Comparison of ENCODE assay signal across 7 mouse cellular contexts in the genomic region with DNA sequence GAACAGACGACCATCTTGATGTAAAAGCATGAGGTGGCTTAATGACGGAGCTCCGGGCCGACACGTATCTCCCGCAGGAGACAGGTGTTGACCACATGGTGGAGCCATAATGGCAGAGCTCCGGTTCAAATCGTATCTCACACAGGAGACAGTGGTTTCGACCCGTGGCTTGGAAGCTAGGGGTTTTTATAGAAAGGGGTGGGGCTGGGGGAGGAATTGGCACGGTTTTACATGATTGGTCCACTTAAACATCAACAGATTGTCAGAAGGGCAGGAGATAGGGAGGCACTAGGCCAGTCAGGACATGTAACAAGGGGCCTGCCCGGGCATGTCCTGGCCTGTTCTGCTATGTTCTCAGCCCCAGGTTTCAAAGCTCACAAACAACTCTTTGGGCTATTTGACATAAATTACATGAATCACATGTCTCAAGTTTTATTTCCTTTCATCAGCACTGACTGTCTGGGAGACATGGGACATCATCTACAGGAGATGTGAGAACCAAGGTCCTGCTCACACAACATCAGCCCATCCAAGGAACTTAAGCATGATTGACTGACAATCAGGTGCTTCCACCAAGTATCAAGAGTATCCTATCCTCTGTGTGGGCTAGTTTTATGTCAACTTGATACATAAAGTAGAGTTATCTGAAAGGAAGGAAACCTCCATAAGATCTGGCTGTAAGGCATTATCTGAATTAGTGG. TPM values are rescaled to one million over a fixed set of nuclear protein-coding genes. Genes with fewer than 3 reads are reported as not detected.
DNase-seq lines count a peak whose midpoint lies in the region; ATAC-seq and TF ChIP-seq lines count a peak whose summit lies in the region.
"Not testable (repeated sequence)": the region's sequence is repeated elsewhere in the genome, so short reads cannot be mapped to it uniquely, and the experiment has no call there.

No protein-coding gene starts in this region.

- not testable (repeated sequence) for TF ChIP-seq EP300 in heart, postnatal 0 days (IDR thresholded peaks at IDR 0.05; ENCODE audit: low read depth); stomach, postnatal 0 days (optimal IDR thresholded peaks at IDR 0.05)

- WGBS in heart, postnatal 0 days: 62% methylated on average over 12 of the region's 12 CpGs
- 78% methylated on average over 12 of the region's 12 CpGs for WGBS in liver, adult 2 months
- 88% methylated on average over 12 of the region's 12 CpGs for WGBS in stomach, postnatal 0 days

- H3K4me1 ChIP-seq in E14TG2a.4 (replicated peaks; ENCODE audit: low read depth, low read length): peaks cover 86% of the 10 kb centered on the region
- H3K4me1 ChIP-seq in heart, postnatal 0 days (ENCODE audit: control insufficient read depth, insufficient read depth): peaks cover 23% of the 10 kb centered on the region
- H3K4me1 ChIP-seq in liver, adult 2 months (ENCODE audit: control insufficient read depth, insufficient read depth, low read length): peaks cover 11% of the 10 kb centered on the region
- H3K4me1 ChIP-seq in stomach, postnatal 0 days (replicated peaks; ENCODE audit: control insufficient read depth, insufficient read depth): not testable (repeated sequence)

- not testable (repeated sequence) for ATAC-seq in heart, postnatal 0 days (ENCODE audit: insufficient read depth, low read depth); stomach, postnatal 0 days (ENCODE audit: low FRiP score, low TSS enrichment)

- not testable (repeated sequence) for TF ChIP-seq POLR2A in liver, adult 2 months (IDR thresholded peaks at IDR 0.05; ENCODE audit: extremely low read depth, insufficient read depth, low read length)

- intact Hi-C loops in gastrocnemius, adult 2 months (cut with DNase I): not testable (repeated sequence)

- DNase-seq in R1 (ENCODE audit: low read depth, low spot score): peak; percentile 92
- DNase-seq in gastrocnemius, adult 2 months: peak; percentile 20
- not testable (repeated sequence) for DNase-seq in heart, postnatal 0 days (ENCODE audit: low spot score); stomach, postnatal 0 days (ENCODE audit: low spot score)
- DNase-seq in liver, adult 2 months (ENCODE audit: extremely low read depth, low read depth, low spot score): peak; percentile 59
- DNase-seq in urinary bladder, postnatal 36 days (ENCODE audit: low spot score in 2 of 2): peak; percentile 20 to 40

- H3K9ac ChIP-seq in heart, postnatal 0 days (replicated peaks; ENCODE audit: low read depth, low read length); liver, adult 2 months (ENCODE audit: low read depth, low read length); stomach, postnatal 0 days (ENCODE audit: low read length): not testable (repeated sequence)

- not testable (repeated sequence) for H3K27ac ChIP-seq in gastrocnemius, adult 2 months; heart, postnatal 0 days (ENCODE audit: low read depth); stomach, postnatal 0 days (replicated peaks)
- H3K27ac ChIP-seq in liver, adult 2 months (replicated peaks; ENCODE audit: insufficient read depth, low read depth, low read length): 0 out of 2 replicates have a peak overlapping the region, but pooled peaks have one; percentile 12

- peaks cover 53% of the 10 kb centered on the region; the same call in 1 of the 2 replicates for H3K79me2 ChIP-seq in liver, adult 2 months (ENCODE audit: control insufficient read depth, insufficient read depth, low read length)

- H3K36me3 ChIP-seq in E14TG2a.4 (ENCODE audit: insufficient read depth, low read length): peaks cover 34% of the 10 kb centered on the region; the same call in 1 of the 2 replicates
- not testable (repeated sequence) for H3K36me3 ChIP-seq in heart, postnatal 0 days (replicated peaks; ENCODE audit: control insufficient read depth, insufficient read depth, low read length); liver, adult 2 months (ENCODE audit: control insufficient read depth, insufficient read depth, low read length); stomach, postnatal 0 days (ENCODE audit: control insufficient read depth, insufficient read depth, low read length)

- not testable (repeated sequence) for TF ChIP-seq CTCF in E14TG2a.4 (conservative IDR thresholded peaks at IDR 0.05; ENCODE audit: low read length); gastrocnemius, adult 2 months (IDR thresholded peaks at IDR 0.05)
- TF ChIP-seq CTCF in heart, postnatal 0 days (IDR thresholded peaks at IDR 0.05; ENCODE audit: low read depth): peak; percentile 25
- 0 out of 2 replicates have a peak, but pooled peaks have one; percentile 16 for TF ChIP-seq CTCF in liver, adult 2 months (IDR thresholded peaks at IDR 0.05; ENCODE audit: low read depth, low read length)
- TF ChIP-seq CTCF in stomach, postnatal 0 days (IDR thresholded peaks at IDR 0.05; ENCODE audit: low read depth): 0 out of 2 replicates have a peak, but pooled peaks have one; percentile 4

- not testable (repeated sequence) for H3K9me3 ChIP-seq in E14TG2a.4 (ENCODE audit: low read length); heart, postnatal 0 days (replicated peaks; ENCODE audit: control insufficient read depth, low read length); stomach, postnatal 0 days (ENCODE audit: control insufficient read depth, low read length)

- H3K27me3 ChIP-seq in E14TG2a.4 (ENCODE audit: insufficient read depth, low read length); heart, postnatal 0 days (ENCODE audit: control insufficient read depth, insufficient read depth, low read length); liver, adult 2 months (ENCODE audit: control insufficient read depth, insufficient read depth, low read length); stomach, postnatal 0 days (ENCODE audit: control insufficient read depth, insufficient read depth, low read length): not testable (repeated sequence)

- not testable (repeated sequence) for H3K4me2 ChIP-seq in heart, postnatal 0 days (ENCODE audit: low read depth, low read length); stomach, postnatal 0 days (replicated peaks; ENCODE audit: low read depth)

- peak overlapping the region; percentile 64 for H3K4me3 ChIP-seq in E14TG2a.4 (replicated peaks; ENCODE audit: low read length)
- H3K4me3 ChIP-seq in gastrocnemius, adult 2 months; heart, postnatal 0 days (ENCODE audit: low read depth, low read length); liver, adult 2 months (ENCODE audit: insufficient read depth, low read depth, low read length); stomach, postnatal 0 days (ENCODE audit: low read depth, low read length): not testable (repeated sequence)

RNA-seq across cellular contexts. Expression of gene Ppp6r3, which starts 42.1 kb away (rescaled TPM):
- total RNA-seq in gastrocnemius, adult 2 months (2021): 10 to 100 TPM; 66.1 to 70.5 TPM
- 58.8 and 90.6 TPM in 2 replicates for total RNA-seq in heart, postnatal 0 days (2014; rRNA removed; ENCODE audit: low replicate concordance)
- polyA plus RNA-seq in heart, postnatal 0 days (2015; fragmentation: Nextera tagmentation; extraction: Ambion mirVana): 31.1 and 32.4 TPM in 2 replicates
- total RNA-seq in liver, adult 2 months (2014; rRNA removed): 57.5 and 63.7 TPM in 2 replicates
- 24.7 and 27.7 TPM in 2 replicates for polyA plus RNA-seq in liver, adult 2 months (2012; rRNA removed)
- polyA plus RNA-seq in stomach, postnatal 0 days (2015; fragmentation: Nextera tagmentation; extraction: Ambion mirVana): 18.6 and 20.5 TPM in 2 replicates
